Mouse (Mus musculus): ENCODE measurements around the gene Olfr117. TPM values are rescaled to one million over a fixed set of nuclear protein-coding genes. Genes with fewer than 3 reads are reported as not detected.
"Not testable (repeated sequence)": the region's sequence is repeated elsewhere in the genome, so short reads cannot be mapped to it uniquely, and the experiment has no call there.

Gene Olfr117
- total RNA-seq (2022) = not detected

DNA sequence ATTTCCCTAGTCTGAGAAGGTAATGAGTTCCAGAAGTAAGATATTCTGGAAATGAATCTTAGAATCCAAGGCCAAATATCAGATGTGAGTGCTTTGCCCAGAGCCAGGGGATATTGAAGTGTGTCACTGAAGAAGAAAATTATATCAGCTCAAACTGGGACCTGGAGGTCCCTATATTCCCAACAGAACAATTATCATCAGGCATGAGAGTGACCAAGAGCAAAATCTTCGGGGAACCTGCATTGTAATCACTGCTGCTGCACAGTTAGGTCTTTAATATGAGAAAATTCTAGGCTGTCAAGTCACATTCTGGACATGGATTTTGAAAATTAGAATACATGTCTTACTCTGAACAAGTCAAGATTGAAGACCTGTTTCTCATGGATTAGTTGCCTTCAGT lies at the start of gene Olfr117:
Olfr117 (minus strand) TSS at position 101 of the 400 bp plus-strand sequence.
- DNase-seq (ENCODE audit: low spot score in 2 of 2) = no peak

DNA sequence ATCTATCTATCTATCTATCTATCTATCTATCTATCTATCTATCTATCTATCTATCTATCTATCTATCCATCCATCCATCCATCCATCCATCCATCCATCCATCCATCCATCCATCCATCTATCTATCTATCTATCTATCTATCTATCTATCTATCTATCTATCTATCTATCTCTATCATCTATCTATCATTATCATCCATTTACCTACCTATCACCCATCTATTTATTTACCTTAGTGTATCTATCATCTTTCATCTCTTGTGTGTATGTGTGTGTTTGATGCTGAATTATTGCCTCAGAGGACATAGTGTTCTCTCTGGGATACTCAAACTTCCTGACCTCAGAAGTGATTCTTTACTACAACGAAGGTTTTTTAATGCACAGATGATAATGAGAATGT lies 32.7 kb upstream of the Olfr117 start, which contains the start of gene Olfr119:
Olfr119 (plus strand) TSS at position 301 of the 400 bp plus-strand sequence.
- not testable (repeated sequence) for DNase-seq (ENCODE audit: low spot score in 2 of 2)

DNA sequence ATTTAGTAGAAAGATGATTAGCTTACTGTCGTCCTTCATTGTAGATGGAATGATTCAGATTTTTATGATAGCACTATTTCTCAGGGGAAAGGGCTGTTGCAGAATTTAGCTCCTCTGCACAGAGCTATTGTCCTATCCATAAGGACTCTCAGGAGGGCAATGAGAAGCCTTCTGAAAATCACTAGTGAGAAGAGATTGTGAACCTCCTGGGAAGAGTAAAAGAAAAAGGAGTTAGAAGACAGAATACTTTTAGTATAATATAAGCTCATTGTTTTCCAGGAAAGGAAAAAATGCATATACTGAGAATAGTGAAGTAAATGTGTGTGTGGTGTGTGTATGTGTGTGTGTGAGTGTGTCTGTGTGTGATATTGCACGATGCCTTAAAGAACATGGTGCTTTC lies 3.1 kb upstream of the Olfr117 start, which contains the start of gene Olfr118:
Olfr118 (plus strand) TSS at position 301 of the 400 bp plus-strand sequence.
- no peak for DNase-seq (ENCODE audit: low spot score in 2 of 2)

DNA sequence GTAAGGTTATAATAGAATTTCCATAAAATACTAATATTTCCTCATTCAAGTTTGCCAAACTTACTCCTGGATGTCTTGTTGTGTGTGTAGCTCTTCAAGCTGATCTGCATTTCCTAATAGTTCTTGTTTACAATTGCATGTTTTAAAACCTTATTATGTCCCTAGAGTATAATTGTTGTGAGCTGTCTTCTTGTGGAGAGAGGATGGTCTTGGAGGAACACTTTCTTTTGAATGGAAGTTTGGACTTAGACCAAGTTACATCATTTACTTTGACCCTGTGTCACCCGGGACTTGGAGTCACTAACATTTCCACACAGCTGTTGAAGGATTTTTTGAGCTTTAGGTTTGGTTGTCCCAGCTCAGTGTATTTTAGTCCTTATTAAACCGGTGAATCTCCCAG lies 36.6 kb downstream of the Olfr117 start, which contains the start of the genes Olfr115 and Olfr116:
Olfr115 (minus strand) TSS at position 101 of the 400 bp plus-strand sequence.
Olfr116 (minus strand) TSS at position 191 of the 400 bp plus-strand sequence.
- no peak for DNase-seq (ENCODE audit: low spot score in 2 of 2)

Other genes starting within 250 kb of the Olfr117 start
- gene Olfr108, start 218.3 kb downstream of the Olfr117 start, total RNA-seq (2022) = not detected
- gene Olfr109, start 204.9 kb downstream of the Olfr117 start, total RNA-seq (2022) = not detected
- gene H2-M2, start 180.2 kb downstream of the Olfr117 start, total RNA-seq (2022) = not detected
- 1 to 10 TPM in 1 of 4 experiments, under 1 TPM in 1, not detected in 2; 0.87 to 1.6 TPM for gene Olfr110, start 171.3 kb downstream of the Olfr117 start, total RNA-seq (2022)
- 1 to 10 TPM in 2 of 4 experiments, under 1 TPM in 2; 0.36 to 3.8 (median 1.7) TPM for gene Olfr111, start 155.8 kb downstream of the Olfr117 start, total RNA-seq (2022)
- gene Olfr112, start 94.3 kb downstream of the Olfr117 start, total RNA-seq (2022) = not detected
- not detected for gene Olfr113, start 86.1 kb downstream of the Olfr117 start, total RNA-seq (2022)
- not detected for gene Olfr114, start 71.0 kb downstream of the Olfr117 start, total RNA-seq (2022)
- not detected for gene Olfr115, start 36.7 kb downstream of the Olfr117 start, total RNA-seq (2022)
- not detected for gene Olfr116, start 36.6 kb downstream of the Olfr117 start, total RNA-seq (2022)
- not detected for gene Olfr118, start 3.2 kb upstream of the Olfr117 start, total RNA-seq (2022)
- gene Olfr119, start 32.8 kb upstream of the Olfr117 start, total RNA-seq (2022) = not detected
- not detected for gene Olfr120, start 58.0 kb upstream of the Olfr117 start, total RNA-seq (2022)
- not detected for gene Olfr121, start 85.1 kb upstream of the Olfr117 start, total RNA-seq (2022)
- gene Olfr122, start 104.8 kb upstream of the Olfr117 start, total RNA-seq (2022) = not detected
- gene Olfr123, start 129.7 kb upstream of the Olfr117 start, total RNA-seq (2022) = not detected
- gene Olfr124, start 136.1 kb upstream of the Olfr117 start, total RNA-seq (2022) = not detected
- gene Olfr125, start 169.2 kb upstream of the Olfr117 start, total RNA-seq (2022) = not detected
- gene Olfr126, start 183.7 kb upstream of the Olfr117 start, total RNA-seq (2022) = not detected
- not detected for gene Olfr127, start 236.7 kb upstream of the Olfr117 start, total RNA-seq (2022)